16 mouse cellular contexts compared by ENCODE assay signal in the genomic region with DNA sequence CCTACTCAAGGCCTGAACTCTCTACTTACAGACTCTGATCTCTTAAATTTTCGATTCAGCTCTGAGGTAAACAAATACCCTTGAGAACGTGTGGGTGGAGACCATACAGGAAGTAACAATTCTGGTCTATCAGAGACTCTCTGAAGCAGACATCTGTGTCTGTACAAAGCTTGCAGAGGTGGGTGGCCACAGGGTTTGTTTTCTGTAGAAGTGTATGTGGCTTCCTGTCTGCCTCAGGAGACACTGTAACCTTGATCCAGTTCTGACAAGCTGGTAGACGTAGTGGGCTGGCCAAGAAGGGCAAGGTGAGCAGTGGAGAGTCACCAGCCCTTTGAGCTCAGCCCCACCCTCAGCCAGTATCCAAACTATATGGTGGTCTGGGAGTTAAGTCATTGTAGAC.
DNase-seq lines count a peak whose midpoint lies in the region; ATAC-seq and TF ChIP-seq lines count a peak whose summit lies in the region.
"Had no signal": no experiment of that assay in that cellular context is flagged by ENCODE, and none has a peak within 500 bp of the region (broad histone marks: within the 10 kb centered on the region; RNA-seq: fewer than 3 reads in every experiment).

No protein-coding gene starts in this region.

- no peak overlapping the region for H3K9ac ChIP-seq in ES-Bruce4 (ENCODE audit: low read depth, poor library complexity, severe bottlenecking)
- H3K9ac ChIP-seq in midbrain, postnatal 0 days (replicated peaks; ENCODE audit: low read length, poor library complexity, severe bottlenecking): no peak overlapping the region
- H3K9ac ChIP-seq: embryonic facial prominence, embryonic 15.5 days; forebrain, embryonic 12.5 days; liver, embryonic 14.5 days had no signal

- no peak overlapping the region for H3K4me3 ChIP-seq in ES-Bruce4 (ENCODE audit: low read depth, low read length)
- H3K4me3 ChIP-seq in midbrain, postnatal 0 days (ENCODE audit: low read depth, low read length): no peak overlapping the region
- no peak overlapping the region for H3K4me3 ChIP-seq in kidney, adult 2 months (ENCODE audit: insufficient read depth, low read depth, low read length)
- H3K4me3 ChIP-seq: embryonic facial prominence, embryonic 15.5 days; forebrain, embryonic 12.5 days; gastrocnemius, adult 2 months; limb, embryonic 10.5 days; megakaryocyte, embryonic 14.5 days had no signal

- 0 out of 2 replicates have a peak, but pooled peaks have one; percentile 38 for TF ChIP-seq EP300 in ES-Bruce4 (IDR thresholded peaks at IDR 0.05; ENCODE audit: insufficient read depth, low read depth, low read length)

- TF ChIP-seq POLR2A in ES-Bruce4 (IDR thresholded peaks at IDR 0.05; ENCODE audit: insufficient read depth, low read length): no peak
- no peak for TF ChIP-seq POLR2A in kidney, adult 2 months (IDR thresholded peaks at IDR 0.05; ENCODE audit: low read depth, low read length)

- no peak for TF ChIP-seq CTCF in ES-Bruce4 (IDR thresholded peaks at IDR 0.05; ENCODE audit: low read depth, low read length)
- TF ChIP-seq CTCF in midbrain, postnatal 0 days (IDR thresholded peaks at IDR 0.05): no peak
- no peak for TF ChIP-seq CTCF in kidney, adult 2 months (conservative IDR thresholded peaks at IDR 0.05; ENCODE audit: insufficient read depth, insufficient read length, low read depth, low read length)

- no peak overlapping the region for H3K4me2 ChIP-seq in midbrain, postnatal 0 days (ENCODE audit: low read depth, low read length, poor library complexity, severe bottlenecking)
- H3K4me2 ChIP-seq: embryonic facial prominence, embryonic 15.5 days; forebrain, embryonic 12.5 days had no signal

- H3K4me1 ChIP-seq in ES-Bruce4 (ENCODE audit: control insufficient read depth, insufficient read depth, low read length): peaks cover 1% of the 10 kb centered on the region
- H3K4me1 ChIP-seq in midbrain, postnatal 0 days (ENCODE audit: insufficient read depth, low read length): peaks cover 2% of the 10 kb centered on the region
- H3K4me1 ChIP-seq in kidney, adult 2 months (ENCODE audit: control insufficient read depth, insufficient read depth, low read length): peaks cover 2% of the 10 kb centered on the region; the same call in 1 of the 2 replicates
- H3K4me1 ChIP-seq: embryonic facial prominence, embryonic 15.5 days; limb, embryonic 10.5 days; megakaryocyte, embryonic 14.5 days had no signal

- no peak overlapping the region for H3K27ac ChIP-seq in ES-Bruce4 (ENCODE audit: insufficient read depth, low read length)
- no peak overlapping the region for H3K27ac ChIP-seq in midbrain, postnatal 0 days (ENCODE audit: low read depth, low read length)
- no peak overlapping the region for H3K27ac ChIP-seq in kidney, adult 2 months (ENCODE audit: insufficient read depth, low read depth, low read length)
- H3K27ac ChIP-seq: embryonic facial prominence, embryonic 15.5 days; forebrain, embryonic 12.5 days; gastrocnemius, adult 2 months; limb, embryonic 10.5 days; liver, embryonic 14.5 days had no signal

- intact Hi-C loops in gastrocnemius, postnatal 14 days (cut with DNase I; ENCODE audit: low total_unique reads): no loop called here

- peak; percentile 93 for ATAC-seq in inflammation-experienced regulatory T-cells, adult 6 months
- ATAC-seq in midbrain, postnatal 0 days (ENCODE audit: low FRiP score): no peak

- DNase-seq in CD4-positive helper T cell, adult 2 months (ENCODE audit: low read depth, low spot score): peak; percentile 85
- peak; percentile 73 for DNase-seq in splenic B cell, adult 2 months (ENCODE audit: low read depth, low spot score)
- no peak for DNase-seq in gastrocnemius, postnatal 14 days
- no peak for DNase-seq in midbrain, postnatal 0 days (ENCODE audit: low spot score)
- no peak for DNase-seq in kidney, adult 2 months
- no peak for DNase-seq in layer of hippocampus, postnatal 10 days (ENCODE audit: low spot score in 2 of 2)
- DNase-seq: gastrocnemius, adult 2 months; heart, postnatal 10 days; kidney, postnatal 14 days had no signal

- WGBS in midbrain, postnatal 0 days: 78% methylated on average over 3 of the region's 3 CpGs
- WGBS in kidney, adult 2 months: 30% methylated on average over 3 of the region's 3 CpGs

- no peaks in the 10 kb centered on the region for H3K9me3 ChIP-seq in ES-Bruce4 (replicated peaks; ENCODE audit: control insufficient read depth, insufficient read depth, low read length, poor library complexity, severe bottlenecking)
- H3K9me3 ChIP-seq in midbrain, postnatal 0 days (ENCODE audit: low read length): no peaks in the 10 kb centered on the region
- H3K9me3 ChIP-seq: embryonic facial prominence, embryonic 15.5 days; forebrain, embryonic 12.5 days; limb, embryonic 10.5 days; megakaryocyte, embryonic 14.5 days had no signal

- no peaks in the 10 kb centered on the region for H3K36me3 ChIP-seq in ES-Bruce4 (ENCODE audit: control insufficient read depth, insufficient read depth, low read length, poor library complexity, severe bottlenecking)
- H3K36me3 ChIP-seq in splenic B cell, adult 2 months (ENCODE audit: control insufficient read depth, insufficient read depth, low read length, poor library complexity, severe bottlenecking): no peaks in the 10 kb centered on the region
- H3K36me3 ChIP-seq in midbrain, postnatal 0 days (ENCODE audit: insufficient read depth, low read length): no peaks in the 10 kb centered on the region
- H3K36me3 ChIP-seq in kidney, adult 2 months (ENCODE audit: control insufficient read depth, insufficient read depth, low read length): no peaks in the 10 kb centered on the region
- H3K36me3 ChIP-seq: embryonic facial prominence, embryonic 15.5 days; forebrain, embryonic 12.5 days; limb, embryonic 10.5 days had no signal

- H3K27me3 ChIP-seq in ES-Bruce4 (ENCODE audit: control insufficient read depth, insufficient read depth, low read length, poor library complexity, severe bottlenecking): no peaks in the 10 kb centered on the region
- no peaks in the 10 kb centered on the region for H3K27me3 ChIP-seq in splenic B cell, adult 2 months (ENCODE audit: control insufficient read depth, insufficient read depth, low read length, poor library complexity, severe bottlenecking)
- H3K27me3 ChIP-seq in midbrain, postnatal 0 days (ENCODE audit: insufficient read depth, low read length): no peaks in the 10 kb centered on the region
- H3K27me3 ChIP-seq in kidney, adult 2 months (replicated peaks; ENCODE audit: control insufficient read depth, insufficient read depth, low read length): no peaks in the 10 kb centered on the region
- H3K27me3 ChIP-seq: embryonic facial prominence, embryonic 15.5 days had no signal

Comparison
In these comparisons a context has a peak if more than half of its experiments do, and no peak if none do; other contexts are left out.
1. DNase-seq: peak in CD4-positive helper T cell, adult 2 months (single experiment) and splenic B cell, adult 2 months (single experiment); none in gastrocnemius, postnatal 14 days (single experiment), midbrain, postnatal 0 days (single experiment), kidney, adult 2 months (single experiment) and layer of hippocampus, postnatal 10 days (0 of 2).